In genomic region chrX:56607032-56607710, GRCm38 (mm10) we compare ENCODE assay signal across 1 mouse cellular context.
A peak's percentile ranks its signal among the peaks of the same experiment; 100 is the strongest.
TF ChIP-seq lines count a peak whose summit lies in the region.

No protein-coding gene starts in this region.

TF ChIP-seq in MEL, 35 proteins besides CTCF, POLR2A, EP300 and RAD21 (continued from another document):
- TF ChIP-seq MEF2A (IDR thresholded peaks at IDR 0.05; ENCODE audit: extremely low read depth, insufficient replicate concordance, low read depth, low read length, poor library complexity, severe bottlenecking) (no peak), MAZ (IDR thresholded peaks at IDR 0.05; ENCODE audit: low read depth, low read length) (no peak), GABPA (IDR thresholded peaks at IDR 0.05; ENCODE audit: low read depth, low read length) (no peak), ZMIZ1 (IDR thresholded peaks at IDR 0.05; ENCODE audit: low read depth, low read length) (no peak), MYC (IDR thresholded peaks at IDR 0.05; ENCODE audit: low read depth, low read length) (0 out of 2 replicates have a peak, but pooled peaks have one; percentile 44), POLR2AphosphoS2 (IDR thresholded peaks at IDR 0.05; ENCODE audit: low read length) (no peak), MAFK (IDR thresholded peaks at IDR 0.05; ENCODE audit: borderline replicate concordance, low read depth, low read length) (no peak), MXI1 (IDR thresholded peaks at IDR 0.05; ENCODE audit: low read depth, low read length) (no peak; the same call in 1 of the 2 replicates), NELFE (IDR thresholded peaks at IDR 0.05; ENCODE audit: low read depth, low read length) (peak; percentile 32; the same call in 1 of the 2 replicates), UBTF (IDR thresholded peaks at IDR 0.05; ENCODE audit: borderline replicate concordance, insufficient read depth, low read depth, low read length) (no peak), BHLHE40 (IDR thresholded peaks at IDR 0.05; ENCODE audit: borderline replicate concordance, low read depth, low read length) (peak; percentile 60; the same call in 1 of the 2 replicates), TAL1 (IDR thresholded peaks at IDR 0.05; ENCODE audit: low read length) (no peak)
